Mouse (Mus musculus) lung, postnatal 0 days (tissue): ENCODE measurements around the gene Padi6. TPM values are rescaled to one million over a fixed set of nuclear protein-coding genes. Genes with fewer than 3 reads are reported as not detected.

Experiments
- ATAC-seq: fragments of 200-750 bp; cut with Nextera tagmentation; 2 replicates; pipeline ENCODE4 v1.8.0; 2017; ENCODE audit warnings: moderate library complexity
- DNase-seq: peaks from one replicate; pipeline ENCODE4 v3.0.0-alpha.2; 2016; ENCODE audit warnings: low spot score
- H3K27ac ChIP-seq: fragments of 300-500 bp; sonication (generic); 2 replicates; pipeline ENCODE4 v1.5.1; 2014; ENCODE audit warnings: antibody characterized with exemption, mild to moderate bottlenecking, low read length, mixed read lengths
- H3K27me3 ChIP-seq: fragments of 300-500 bp; sonication (generic); replicated peaks from 2 replicates; pipeline ENCODE4 v1.6.1; 2014; ENCODE audit warnings: low read length, mixed read lengths; ENCODE audit not compliant: insufficient read depth
- H3K36me3 ChIP-seq: fragments of 300-500 bp; sonication (generic); 2 replicates; pipeline ENCODE4 v1.6.1; 2014; ENCODE audit warnings: low read length, mixed read lengths; ENCODE audit not compliant: insufficient read depth
- H3K4me1 ChIP-seq: fragments of 300-500 bp; sonication (generic); 2 replicates; pipeline ENCODE4 v1.6.1; 2014; ENCODE audit warnings: antibody characterized with exemption, low read depth, low read length, mixed read lengths; ENCODE audit not compliant: insufficient read depth
- H3K4me2 ChIP-seq: fragments of 300-500 bp; sonication (generic); replicated peaks from 2 replicates; pipeline ENCODE4 v1.6.1; 2014; ENCODE audit warnings: low read depth, mild to moderate bottlenecking, low read length, moderate library complexity, mixed read lengths
- H3K4me3 ChIP-seq: fragments of 300-500 bp; sonication (generic); 2 replicates; pipeline ENCODE4 v1.5.1; 2014; ENCODE audit warnings: low read depth, low read length
- H3K9ac ChIP-seq: fragments of 300-500 bp; sonication (generic); replicated peaks from 2 replicates; pipeline ENCODE4 v1.6.1; 2014; ENCODE audit warnings: low read depth, mild to moderate bottlenecking
- H3K9me3 ChIP-seq: fragments of 300-500 bp; sonication (generic); 2 replicates; pipeline ENCODE4 v1.6.1; 2016; ENCODE audit warnings: low read length, mixed read lengths
- CTCF ChIP-seq: IDR thresholded peaks from 2 replicates; pipeline ENCODE4 v1.5.1; 2016; ENCODE audit warnings: antibody characterized with exemption, mild to moderate bottlenecking
- EP300 ChIP-seq: IDR thresholded peaks from 2 replicates; pipeline ENCODE4 v1.6.1; 2016; ENCODE audit warnings: antibody characterized with exemption, mild to moderate bottlenecking, control low read depth
- WGBS: fragments of 180-500 bp; shearing (Covaris S2); extraction: QIAGEN DNeasy Blood & Tissue Kit; methylation state at CpG from one replicate; pipeline ENCODE4 v1.1.7; 2014; 5-methylcytosine and 5-hydroxymethylcytosine counted together
- polyA plus RNA-seq: library from polyadenylated mRNA; unstranded; fragments of >200 nt; fragmentation: Nextera tagmentation; extraction: Ambion mirVana; gene quantifications from 2 replicates; pipeline ENCODE4 v1.2.1, GENCODE M21; 2015

Gene Padi6
- polyA plus RNA-seq, 1 experiment from 2014 or later, result not detected

DNA sequence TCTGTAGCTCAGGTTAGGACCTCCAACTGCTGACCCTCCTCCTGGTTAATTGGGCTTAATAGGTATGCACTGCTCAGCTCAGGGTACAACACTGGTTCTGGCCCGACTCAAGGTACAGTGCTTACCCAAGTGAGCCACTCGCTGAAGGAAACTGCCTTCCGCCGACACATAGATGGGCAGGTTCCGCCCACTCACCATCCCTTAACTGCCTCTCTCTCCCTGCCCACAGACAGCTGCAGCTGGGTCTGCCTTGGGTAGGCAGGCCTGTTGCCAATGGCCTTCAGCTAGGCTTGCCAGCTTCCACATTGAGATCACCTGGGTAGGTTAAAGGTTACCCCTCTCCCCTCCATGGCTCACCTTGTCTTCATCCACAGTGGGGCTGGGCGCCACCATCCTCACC lies 1.0 kb downstream of the Padi6 start:
- Histone ChIP-seq H3K9ac (no peak overlapping the region), H3K4me3 (no peak overlapping the region), H3K36me3 (no peaks in the 10 kb centered on the region), H3K27ac (no peak overlapping the region), H3K4me2 (no peak overlapping the region), H3K4me1 (no peaks in the 10 kb centered on the region), H3K9me3 (no peaks in the 10 kb centered on the region), H3K27me3 (no peaks in the 10 kb centered on the region)
- no peak for TF ChIP-seq CTCF
- no peak for TF ChIP-seq EP300
- no peak for DNase-seq
- WGBS, result 87% methylated on average over 6 of the region's 6 CpGs
- ATAC-seq, result no peak

DNA sequence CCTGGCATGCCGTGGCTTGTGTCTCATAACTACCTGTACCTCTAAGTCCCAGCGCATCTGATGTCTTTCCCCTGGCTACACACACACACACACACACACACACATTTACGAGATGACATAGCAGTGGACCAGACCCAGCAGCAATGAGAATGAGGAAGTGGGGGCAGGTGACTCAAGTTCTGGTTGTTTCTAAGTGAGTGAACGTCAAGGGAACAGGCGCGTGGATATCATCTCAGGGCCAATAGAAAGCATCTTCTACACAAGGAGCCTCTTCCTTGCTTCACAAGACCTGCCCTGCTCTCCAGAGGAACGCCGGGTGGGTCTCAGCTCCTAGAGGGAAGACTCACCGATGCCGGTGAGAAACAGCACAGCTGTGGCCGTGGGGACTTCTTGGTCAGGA lies 1.8 kb downstream of the Padi6 start:
- ATAC-seq (no peak), DNase-seq (no peak)
- TF ChIP-seq CTCF (no peak), EP300 (no peak)
- 77% methylated on average over 11 of the region's 11 CpGs for WGBS
- H3K4me2 ChIP-seq, result no peak overlapping the region
- no peak overlapping the region for H3K27ac ChIP-seq
- no peak overlapping the region for H3K4me3 ChIP-seq
- no peaks in the 10 kb centered on the region for H3K36me3 ChIP-seq
- H3K4me1 ChIP-seq, result no peaks in the 10 kb centered on the region
- H3K27me3 ChIP-seq, result no peaks in the 10 kb centered on the region
- no peaks in the 10 kb centered on the region for H3K9me3 ChIP-seq
- no peak overlapping the region for H3K9ac ChIP-seq

DNA sequence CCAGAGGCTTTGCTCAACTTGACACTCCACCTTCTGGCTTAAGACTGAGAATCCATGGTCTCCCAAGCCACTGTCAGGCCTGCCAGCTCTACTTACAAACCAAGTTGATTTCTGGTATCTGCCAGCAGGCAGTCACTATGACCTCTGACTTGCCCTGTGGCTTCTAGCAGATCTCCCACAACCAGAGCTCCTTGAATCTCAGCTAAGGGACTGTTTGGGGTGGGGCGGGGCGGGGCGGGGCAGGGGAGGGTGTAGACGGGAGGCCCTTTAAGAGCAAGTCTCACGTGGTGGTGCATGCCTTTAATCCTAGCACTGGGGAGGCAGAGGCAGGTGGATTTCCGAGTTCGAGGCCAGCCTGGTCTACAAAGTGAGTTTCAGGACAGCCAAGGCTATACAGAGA lies 9.6 kb downstream of the Padi6 start:
- DNase-seq (no peak), ATAC-seq (no peak)
- WGBS, result 65% methylated on average over 7 of the region's 7 CpGs
- Histone ChIP-seq H3K36me3 (no peaks in the 10 kb centered on the region), H3K4me3 (no peak overlapping the region), H3K27me3 (no peaks in the 10 kb centered on the region), H3K4me2 (no peak overlapping the region), H3K9me3 (no peaks in the 10 kb centered on the region), H3K27ac (no peak overlapping the region), H3K4me1 (no peaks in the 10 kb centered on the region), H3K9ac (no peak overlapping the region)
- TF ChIP-seq EP300 (no peak), CTCF (no peak)

DNA sequence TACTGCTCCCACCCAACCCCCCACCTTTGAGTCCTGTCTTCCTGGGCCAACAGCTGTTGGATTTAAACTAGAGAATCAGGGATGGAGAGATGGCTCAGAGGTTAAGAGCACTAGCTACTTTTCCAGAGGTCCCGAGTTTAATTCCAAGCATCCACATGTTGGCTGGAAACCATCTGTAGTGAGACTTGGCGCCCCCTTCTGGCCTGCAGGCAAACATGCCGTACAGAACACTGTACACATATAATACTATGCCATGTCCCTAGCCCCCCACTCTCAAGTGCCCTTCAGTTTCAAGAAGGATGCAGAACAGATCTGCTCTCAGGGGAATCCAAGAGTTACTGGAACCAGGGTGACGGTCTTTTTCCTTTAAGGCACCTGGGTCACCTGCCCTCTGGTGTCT lies 10.8 kb downstream of the Padi6 start:
- Histone ChIP-seq H3K9ac (no peak overlapping the region), H3K27me3 (no peaks in the 10 kb centered on the region), H3K4me3 (no peak overlapping the region), H3K36me3 (no peaks in the 10 kb centered on the region), H3K9me3 (no peaks in the 10 kb centered on the region), H3K27ac (no peak overlapping the region), H3K4me2 (no peak overlapping the region), H3K4me1 (no peaks in the 10 kb centered on the region)
- no peak for ATAC-seq
- WGBS, result 78% methylated on average over 4 of the region's 4 CpGs
- no peak for DNase-seq
- TF ChIP-seq CTCF, result peak; percentile 39
- TF ChIP-seq EP300, result no peak

DNA sequence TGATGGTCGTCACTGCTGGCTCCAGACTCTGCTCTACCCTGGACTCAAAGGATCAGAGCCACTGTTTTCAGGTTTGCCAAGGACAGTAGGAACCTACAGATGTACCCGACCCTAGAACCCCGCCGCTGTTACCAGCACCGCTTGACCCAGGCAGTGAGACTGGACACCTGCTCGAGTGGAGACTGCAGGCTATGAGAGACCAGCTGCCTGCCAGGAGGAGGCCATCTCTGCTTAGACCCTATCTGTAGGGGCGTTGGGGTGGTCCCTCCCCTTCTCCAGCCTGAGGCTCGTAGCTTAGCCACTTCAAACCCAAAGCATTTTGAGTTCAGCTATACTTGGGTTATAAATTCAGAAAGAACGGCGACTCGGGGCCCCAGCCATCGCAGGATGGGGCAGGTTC lies 15.5 kb downstream of the Padi6 start:
- no peaks in the 10 kb centered on the region for H3K27me3 ChIP-seq
- H3K4me2 ChIP-seq, result no peak overlapping the region
- no peak overlapping the region for H3K4me3 ChIP-seq
- no peak for TF ChIP-seq EP300
- TF ChIP-seq CTCF, result no peak
- DNase-seq, result no peak
- no peaks in the 10 kb centered on the region for H3K4me1 ChIP-seq
- ATAC-seq, result no peak
- H3K9ac ChIP-seq, result no peak overlapping the region
- no peak overlapping the region for H3K27ac ChIP-seq
- H3K9me3 ChIP-seq, result no peaks in the 10 kb centered on the region
- WGBS, result 80% methylated on average over 12 of the region's 12 CpGs
- 0 out of 2 replicates have a peak, but pooled peaks cover under 1% of the 10 kb centered on the region for H3K36me3 ChIP-seq

DNA sequence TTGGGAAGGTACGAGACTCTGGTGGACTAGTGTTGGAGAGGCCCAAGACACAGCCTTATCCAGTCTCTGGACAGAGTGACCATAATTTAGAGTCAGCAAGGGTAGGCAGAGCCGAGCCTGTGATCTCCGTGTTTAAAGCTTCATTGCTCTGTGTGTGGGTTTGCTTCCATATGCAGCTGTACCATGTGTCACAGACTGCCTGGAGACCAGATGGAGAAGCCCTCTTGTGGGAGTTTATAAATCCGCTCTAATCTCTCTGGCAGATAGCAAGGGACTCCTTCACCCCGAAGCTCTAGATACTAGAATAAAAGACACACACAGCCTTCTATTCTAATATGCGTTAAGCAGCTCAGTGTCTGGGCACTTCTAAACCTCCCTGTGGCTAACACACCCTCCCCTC lies 17.7 kb downstream of the Padi6 start:
- no peak for TF ChIP-seq EP300
- TF ChIP-seq CTCF, result no peak
- no peak overlapping the region for H3K4me2 ChIP-seq
- H3K4me3 ChIP-seq, result no peak overlapping the region
- no peak overlapping the region for H3K9ac ChIP-seq
- no peaks in the 10 kb centered on the region for H3K27me3 ChIP-seq
- WGBS, result 65% methylated on average over 6 of the region's 6 CpGs
- ATAC-seq (no peak), DNase-seq (no peak)
- no peak overlapping the region for H3K27ac ChIP-seq
- no peaks in the 10 kb centered on the region for H3K4me1 ChIP-seq
- peaks cover 21% of the 10 kb centered on the region for H3K36me3 ChIP-seq
- no peaks in the 10 kb centered on the region for H3K9me3 ChIP-seq

DNA sequence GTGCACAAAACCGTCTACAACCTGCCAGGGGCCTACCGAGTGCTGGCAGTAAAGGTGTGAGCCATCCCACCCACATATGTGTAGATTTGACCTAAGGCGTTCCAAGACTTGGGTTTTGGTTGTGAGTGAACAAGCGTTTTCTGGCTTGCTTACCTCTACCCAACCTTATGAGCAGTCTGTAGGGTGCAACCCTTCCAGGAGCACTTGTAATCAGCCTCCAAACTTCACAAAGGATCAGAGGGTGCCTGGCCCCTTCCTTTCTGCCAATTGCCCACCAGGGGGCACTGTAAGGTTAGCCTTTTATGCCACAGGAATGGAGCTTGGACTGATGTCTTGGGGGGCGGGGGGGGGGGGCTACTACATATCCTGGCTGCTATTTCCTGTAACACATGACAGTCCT lies 18.6 kb downstream of the Padi6 start:
- H3K36me3 ChIP-seq, result peaks cover 23% of the 10 kb centered on the region
- no peak overlapping the region for H3K9ac ChIP-seq
- no peak overlapping the region for H3K4me2 ChIP-seq
- H3K9me3 ChIP-seq, result no peaks in the 10 kb centered on the region
- H3K4me1 ChIP-seq, result no peaks in the 10 kb centered on the region
- 54% methylated on average over 5 of the region's 5 CpGs for WGBS
- no peak overlapping the region for H3K27ac ChIP-seq
- H3K4me3 ChIP-seq, result no peak overlapping the region
- peak; percentile 75 for TF ChIP-seq CTCF
- TF ChIP-seq EP300, result no peak
- no peak for ATAC-seq
- DNase-seq, result peak; percentile 62
- no peaks in the 10 kb centered on the region for H3K27me3 ChIP-seq
